Mouse (Mus musculus): ENCODE results near the gene 9830107B12Rik.

- no peak for TF ChIP-seq POU5F1 (IDR thresholded peaks at IDR 0.05; ENCODE audit: borderline replicate concordance, low read length)
- no peak for TF ChIP-seq CTCF (conservative IDR thresholded peaks at IDR 0.05; ENCODE audit: low read length)
Measured at GRCm38 (mm10) chr17:48120456-48120855, 25.6 kb downstream of the 9830107B12Rik start.
